Mouse (Mus musculus) adrenal gland, postnatal 4 days (tissue): ENCODE measurements around the gene Ncoa1. TPM values are rescaled to one million over a fixed set of nuclear protein-coding genes. Genes with fewer than 3 reads are reported as not detected.
"Not testable (repeated sequence)": the region's sequence is repeated elsewhere in the genome, so short reads cannot be mapped to it uniquely, and the experiment has no call there.

Experiments used
- DNase-seq, 2 experiments: peaks; one replicate each; pipeline ENCODE4 v3.0.0; 2021 to 2022; ENCODE audit warnings: low spot score in 2 of 2, mixed read lengths in 2 of 2
- total RNA-seq, 2 experiments: library from RNA; stranded (reverse); gene quantifications; 2 replicates each; pipeline ENCODE4 v1.2.3; 2021

The Ncoa1 gene
- total RNA-seq, 2 experiments from 2014 or later: 47.5 to 48.2 TPM

- DNase-seq: no peak
These were observed 69.9 kb downstream of the Ncoa1 start for GRCm38 (mm10) chr12:4407085-4407484.

- DNase-seq: no peak
These were observed 70.8 kb downstream of the Ncoa1 start for GRCm38 (mm10) chr12:4406155-4406554.

- no peak for DNase-seq
These were observed 73.8 kb downstream of the Ncoa1 start for GRCm38 (mm10) chr12:4403206-4403605.

- DNase-seq: no peak
These were observed 80.8 kb downstream of the Ncoa1 start for GRCm38 (mm10) chr12:4396221-4396620.

DNA sequence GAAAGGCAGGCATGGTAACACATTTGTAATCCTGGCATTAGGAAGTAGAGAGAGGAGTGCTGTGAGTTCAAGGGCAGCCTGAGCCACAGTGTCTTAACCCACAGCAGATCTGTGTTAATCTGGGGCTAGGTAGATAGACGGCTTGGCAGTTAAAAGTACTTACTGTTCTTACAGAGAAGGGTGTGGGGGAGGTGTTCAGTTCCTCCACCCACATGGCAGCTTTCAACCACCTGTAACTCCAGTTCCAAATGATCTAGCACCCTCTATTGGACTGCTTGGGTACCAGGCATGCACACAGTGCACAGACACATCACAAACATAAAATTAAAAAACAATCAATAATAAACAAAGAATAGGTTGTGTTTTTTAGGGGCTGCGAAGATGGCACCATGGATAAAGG, 84.4 kb downstream of the Ncoa1 start:
- DNase-seq: no peak

GRCm38 (mm10) chr12:4392074-4392473, 84.9 kb downstream of the Ncoa1 start:
- DNase-seq: no peak

DNA sequence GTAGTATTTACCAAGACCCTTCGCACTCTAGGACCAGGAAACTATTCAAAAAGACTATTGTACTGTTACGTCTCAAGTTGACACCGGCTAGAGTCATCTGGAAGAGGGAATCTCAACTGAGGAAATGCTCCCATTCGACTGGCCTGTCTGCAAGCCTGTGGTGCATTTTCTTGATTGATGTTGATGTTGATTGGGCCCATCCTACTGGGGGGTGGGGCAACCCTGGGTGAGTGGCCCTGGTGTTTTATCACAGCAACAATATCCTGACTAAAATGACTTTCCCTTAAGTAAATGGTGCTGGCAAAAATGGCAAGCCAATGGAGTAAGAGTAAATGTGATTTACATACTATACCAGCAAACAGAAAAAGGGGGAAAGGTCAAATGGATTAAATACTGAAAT, 85.7 kb downstream of the Ncoa1 start:
- DNase-seq: no peak

DNA sequence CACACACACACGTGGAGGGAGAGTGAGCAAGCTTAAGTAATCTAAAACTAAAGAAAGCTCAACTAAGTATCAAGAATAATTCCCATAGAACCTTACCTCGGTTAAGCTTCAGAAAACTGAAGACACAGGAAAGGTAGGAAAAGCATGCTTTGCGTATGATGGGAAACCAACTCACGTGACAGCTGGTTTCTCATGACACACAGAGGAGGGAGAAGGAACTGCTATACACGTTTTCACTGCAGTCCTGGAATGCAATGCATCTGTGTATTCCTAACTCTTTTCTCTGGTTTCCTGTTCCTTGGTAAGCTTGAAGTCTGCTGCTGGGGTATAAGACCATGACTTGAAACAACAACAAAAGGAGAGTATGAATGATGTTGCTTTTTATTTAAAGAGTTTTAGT, 86.3 kb downstream of the Ncoa1 start:
- no peak for DNase-seq

DNA sequence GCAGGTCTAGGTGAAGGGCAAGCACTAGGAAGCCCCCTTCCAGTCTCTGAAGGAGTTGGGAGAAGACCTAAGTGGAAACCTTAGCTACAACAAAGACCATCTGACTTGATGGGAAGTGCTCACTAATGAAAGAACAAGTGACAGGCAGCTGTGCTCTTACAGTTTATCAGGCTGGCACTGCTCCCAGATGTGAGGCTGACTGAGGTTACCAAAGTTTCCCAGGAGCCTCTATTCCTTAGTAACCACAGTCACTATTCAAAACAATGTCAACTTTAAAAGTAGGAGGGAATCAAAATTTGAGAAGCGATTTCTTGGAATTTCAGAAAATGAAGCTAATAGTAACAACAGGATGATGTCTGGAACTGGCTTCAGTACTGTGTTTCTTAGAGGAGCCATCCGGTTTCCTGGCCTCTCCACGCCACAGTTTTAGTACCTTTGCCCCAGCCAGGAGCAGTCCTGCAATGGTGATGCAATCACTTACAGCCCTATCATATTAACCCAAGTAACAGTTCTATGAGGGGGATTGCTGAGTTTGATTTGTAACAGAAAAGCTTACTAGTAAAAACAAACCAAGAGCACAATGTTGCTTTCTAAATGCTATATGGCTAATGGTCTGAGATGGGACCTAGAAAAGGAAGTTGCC, 90.8 kb downstream of the Ncoa1 start:
- DNase-seq: no peak

DNA sequence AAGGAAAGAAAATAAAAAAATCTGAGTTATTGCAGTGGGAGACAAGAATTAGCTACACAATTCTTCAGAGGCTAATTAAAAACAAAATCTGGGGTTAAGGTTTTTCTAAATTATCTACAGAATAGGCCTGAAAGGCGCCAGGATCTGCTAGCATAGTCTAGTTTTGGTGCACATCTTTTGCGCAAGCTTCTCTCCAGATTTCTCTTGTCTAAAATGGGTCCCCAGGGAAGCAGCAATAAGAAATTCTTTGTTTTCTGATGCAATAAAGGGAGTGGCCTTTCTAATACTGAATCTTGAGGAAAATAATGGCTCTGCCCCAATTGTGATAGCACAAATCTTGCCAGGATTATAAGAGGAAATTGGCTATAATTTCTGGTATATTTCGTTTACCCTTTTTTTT, 93.9 kb downstream of the Ncoa1 start:
- no peak for DNase-seq

DNA sequence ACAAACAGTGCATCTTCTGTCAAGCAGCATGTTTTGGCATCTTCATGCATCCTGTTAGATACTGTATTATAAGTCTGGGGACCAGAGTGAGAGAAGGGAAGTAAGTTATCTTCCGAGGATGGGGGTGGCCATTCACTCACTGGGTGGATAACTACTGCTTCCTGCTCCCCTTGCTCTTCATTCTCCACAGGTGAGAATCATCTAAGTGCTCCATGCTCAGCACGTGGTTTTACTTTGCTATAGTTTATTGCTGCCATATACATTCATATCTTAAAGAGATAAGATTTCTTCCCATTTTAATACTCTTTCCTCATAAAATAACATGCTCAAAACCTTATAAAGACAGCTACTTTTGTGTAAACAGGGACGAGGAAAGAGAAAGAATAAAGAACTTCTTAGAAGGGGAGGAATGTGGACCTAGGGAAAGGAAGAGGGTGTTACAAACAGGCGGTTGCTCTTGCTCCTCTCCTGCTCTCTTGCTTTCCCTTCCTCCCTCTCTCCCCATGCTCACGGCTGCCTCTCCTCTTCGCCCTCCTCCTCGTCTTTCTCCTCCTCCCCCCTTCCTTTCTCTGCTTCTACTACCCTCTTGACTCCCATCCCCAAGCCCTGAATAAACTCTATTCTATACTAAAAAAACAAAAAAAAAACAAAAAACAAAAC, 97.6 kb downstream of the Ncoa1 start:
- no peak for DNase-seq

GRCm38 (mm10) chr12:4376475-4376874, 100.5 kb downstream of the Ncoa1 start:
- no peak for DNase-seq

DNA sequence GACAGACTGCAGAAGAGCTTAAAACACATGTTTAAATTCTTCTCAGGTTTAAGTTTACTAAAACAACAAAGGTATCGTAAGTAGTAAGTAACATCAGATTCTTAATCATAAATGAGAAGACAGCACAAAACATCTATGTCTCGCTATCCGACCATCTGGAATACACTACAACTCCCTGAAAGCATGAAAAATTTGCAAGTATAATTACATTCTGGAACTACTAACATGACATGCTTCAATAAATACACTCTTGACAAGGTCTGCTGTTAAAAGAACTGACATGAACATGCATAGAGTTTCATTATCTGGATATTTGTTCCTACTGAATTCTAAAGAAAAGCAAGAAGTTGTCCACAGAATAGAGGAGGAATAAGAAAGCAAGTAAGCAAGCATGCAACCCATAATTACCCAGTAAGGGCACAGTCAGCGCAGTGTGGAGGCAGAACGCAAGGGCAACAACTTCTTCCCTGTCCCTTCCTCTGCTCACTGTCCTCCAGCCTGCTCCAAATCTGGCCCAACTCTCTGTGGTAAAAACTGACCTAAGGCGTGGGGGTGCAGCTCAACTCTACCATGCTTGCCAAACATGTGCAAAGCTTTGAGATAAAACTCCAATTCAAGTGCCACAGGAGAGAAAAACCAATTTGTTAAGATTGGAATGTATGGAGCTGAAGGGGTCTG, 102.0 kb downstream of the Ncoa1 start:
- no peak for DNase-seq

DNA sequence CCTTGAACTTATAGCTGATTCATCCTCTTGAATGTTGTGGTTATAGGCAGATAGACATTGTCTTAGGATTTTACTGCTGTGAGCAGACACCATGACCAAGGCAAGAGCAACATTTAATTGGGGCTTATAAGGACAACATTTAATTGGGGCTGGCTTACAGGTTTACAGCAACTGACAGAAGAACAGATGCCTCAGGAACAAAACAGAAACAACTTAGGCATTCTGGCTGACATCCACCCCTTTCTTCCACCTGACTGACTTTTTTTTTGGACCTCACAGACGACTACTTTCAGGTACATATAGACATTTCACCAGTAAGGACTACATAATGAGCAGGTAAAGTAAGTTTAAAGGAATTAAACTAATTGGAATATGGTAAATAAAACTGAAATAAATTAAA, 105.6 kb downstream of the Ncoa1 start:
- no peak for DNase-seq

DNA sequence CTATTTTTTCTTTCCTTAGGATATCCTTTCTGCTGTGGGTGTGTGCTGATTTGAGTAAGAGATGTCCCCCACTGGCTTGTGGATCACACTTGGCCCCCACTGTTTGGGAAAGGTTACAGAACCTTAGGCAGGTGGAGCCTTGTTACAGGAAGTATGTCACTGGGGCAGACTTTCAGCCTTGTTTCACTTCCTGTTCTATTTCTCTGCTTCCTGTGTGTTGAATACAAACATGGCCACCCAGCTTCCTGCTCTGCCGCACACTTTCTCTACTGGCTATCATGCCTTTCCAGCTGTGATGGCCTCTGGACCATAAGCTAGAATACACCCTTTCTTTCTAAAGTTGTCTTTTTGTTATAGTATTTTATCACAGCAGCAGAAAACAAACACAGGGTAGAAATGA, 111.0 kb downstream of the Ncoa1 start:
- DNase-seq: no peak

DNA sequence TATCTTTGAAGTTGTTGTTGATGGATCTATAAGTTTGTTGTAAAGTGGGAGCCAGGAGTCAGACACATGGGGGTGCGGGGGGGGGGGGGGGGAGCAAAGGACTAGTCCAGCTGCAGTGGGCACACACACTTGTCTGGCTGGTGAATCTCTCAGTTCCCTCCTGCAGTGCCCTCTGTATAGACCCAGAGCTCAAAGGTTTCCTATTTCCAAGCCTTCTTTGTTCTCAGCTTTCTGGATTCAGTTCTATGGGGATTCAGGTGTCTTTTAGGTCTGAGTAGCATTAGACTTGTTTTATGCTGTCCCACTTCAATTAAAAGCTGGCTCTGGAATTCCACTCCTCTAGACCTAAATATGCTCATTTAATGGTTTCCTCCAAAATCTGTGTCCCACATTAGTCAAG, 117.5 kb downstream of the Ncoa1 start:
- no peak for DNase-seq

DNA sequence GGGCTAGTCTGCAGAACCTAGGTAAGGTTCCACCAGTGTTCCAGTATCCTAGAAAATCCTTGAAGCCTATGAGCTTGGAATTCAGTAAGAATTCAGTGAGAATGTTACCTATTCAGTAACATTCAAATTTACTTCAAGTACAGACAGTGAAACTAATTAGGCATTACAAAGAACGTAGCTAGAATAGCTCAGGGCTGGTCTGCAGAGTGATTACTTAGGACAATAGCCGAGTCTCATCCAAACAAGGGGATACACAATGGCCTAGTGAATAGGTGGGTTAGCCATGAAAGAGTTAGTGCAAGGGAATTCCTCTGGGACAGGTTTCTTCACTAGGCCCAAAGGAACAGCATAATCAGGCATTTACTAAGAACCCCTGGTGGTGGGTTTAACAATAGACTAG, 118.3 kb downstream of the Ncoa1 start:
- DNase-seq: not testable (repeated sequence)

DNA sequence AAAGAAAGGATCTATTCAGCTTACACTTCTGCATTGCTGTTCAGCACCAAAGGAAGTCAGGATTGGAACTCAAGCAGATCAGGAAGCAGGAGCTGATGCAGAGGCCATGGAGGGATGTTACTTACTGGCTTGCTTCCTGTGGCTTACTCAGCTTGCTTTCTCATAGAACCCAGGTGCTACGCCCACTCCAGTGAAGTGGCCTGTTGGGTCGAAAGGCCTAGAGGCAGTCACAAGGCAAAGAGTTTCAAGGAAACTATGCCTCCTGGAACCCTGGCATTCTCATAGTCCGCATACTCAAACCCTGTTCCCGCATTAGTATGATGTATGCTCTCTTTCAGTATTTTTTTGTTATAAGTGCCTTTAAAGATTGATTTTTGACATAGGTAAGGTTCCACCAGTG, 118.9 kb downstream of the Ncoa1 start:
- no peak for DNase-seq

GRCm38 (mm10) chr12:4356834-4357445, 120.0 kb downstream of the Ncoa1 start:
- DNase-seq: no peak

- DNase-seq: no peak
These were observed 121.8 kb downstream of the Ncoa1 start for GRCm38 (mm10) chr12:4355019-4355730.

GRCm38 (mm10) chr12:4343216-4343615, 133.8 kb downstream of the Ncoa1 start:
- DNase-seq: no peak

- no peak for DNase-seq
These were observed 134.9 kb downstream of the Ncoa1 start for GRCm38 (mm10) chr12:4342087-4342486.
